Mouse (Mus musculus): ENCODE measurements at regions not wholly inside any gene's neighbourhood (a gene's known extent, or its start where the extent isn't known, plus 50 kb on each side); places are given as distances from the start of the nearest gene placed in this dataset.
"Not testable (repeated sequence)": the region's sequence is repeated elsewhere in the genome, so short reads cannot be mapped to it uniquely, and the experiment has no call there.

- H3K27ac ChIP-seq; ATAC-seq (ENCODE audit: insufficient number of reproducible peaks, insufficient read depth, low FRiP score, low TSS enrichment, low read depth); H3K36me3 ChIP-seq; H3K4me1 ChIP-seq; H3K27me3 ChIP-seq; H3K4me3 ChIP-seq; H3K9ac ChIP-seq; H3K4me2 ChIP-seq; H3K9me3 ChIP-seq: not testable (repeated sequence)
- 52% methylated on average over 3 of the region's 3 CpGs for WGBS
Measured at GRCm38 (mm10) chr12:22951956-22952355, 828.1 kb downstream of the Gm10330 start.

DNA sequence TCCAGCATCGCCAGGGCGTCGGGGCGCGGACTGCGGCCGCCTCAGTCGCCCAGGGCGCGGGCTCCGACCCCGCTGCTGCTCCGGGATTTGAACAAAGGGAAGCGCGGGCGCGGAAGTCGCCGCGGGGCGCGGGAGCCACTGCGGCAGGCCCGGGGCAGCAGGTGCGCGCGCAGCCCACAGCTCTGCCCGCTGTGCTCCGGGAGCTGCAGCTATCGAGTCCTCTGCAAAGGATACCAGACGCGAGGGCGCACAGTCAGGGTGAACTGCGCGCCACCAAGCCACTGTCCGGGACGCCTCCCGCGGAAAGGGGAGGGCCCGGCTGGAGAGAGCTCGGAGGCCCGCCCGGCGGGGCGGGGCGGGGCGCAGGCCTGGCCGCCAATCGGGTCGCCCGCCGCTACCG lies 873.9 kb downstream of the Gm10330 start:
- H3K27me3 ChIP-seq; H3K9me3 ChIP-seq; H3K4me1 ChIP-seq; ATAC-seq (ENCODE audit: insufficient number of reproducible peaks, insufficient read depth, low FRiP score, low TSS enrichment, low read depth); H3K27ac ChIP-seq; H3K36me3 ChIP-seq: not testable (repeated sequence)
- Histone ChIP-seq H3K4me2 (peak overlapping the region; percentile 69), H3K4me3 (peak overlapping the region; percentile 55), H3K9ac (peak overlapping the region; percentile 65)
- 2% methylated on average over 47 of the region's 53 CpGs for WGBS

Data from embryonic facial prominence, embryonic 13.5 days (tissue).